Mouse (Mus musculus): Measurements from ENCODE around the gene Knstrn. TPM values are rescaled to one million over a fixed set of nuclear protein-coding genes. Genes with fewer than 3 reads are reported as not detected.

The Knstrn gene
- total and polyA plus RNA-seq, 3 experiments, result 80.6 to 138 (median 132) TPM

DNA sequence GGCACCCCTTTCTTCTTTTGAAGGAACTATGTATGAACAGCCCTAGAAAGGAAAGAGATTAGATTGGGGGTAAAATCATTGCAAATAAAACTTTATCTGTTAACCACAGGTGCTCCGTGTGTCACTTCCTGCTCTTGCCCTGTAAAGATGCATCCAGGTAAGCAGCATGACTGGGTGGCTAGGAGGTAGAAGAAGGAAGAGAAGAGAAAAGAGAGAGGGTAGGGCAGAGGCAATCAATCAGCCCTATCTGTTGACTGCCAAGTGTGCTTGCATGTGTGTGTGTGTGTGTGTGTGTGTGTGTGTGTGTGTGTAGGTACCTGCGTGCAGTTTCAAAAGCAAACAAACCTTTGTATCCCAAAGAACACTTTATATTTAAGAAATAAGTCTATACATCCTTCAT, 39.3 kb upstream of the Knstrn start:
- Histone ChIP-seq H3K9me3 (replicated peaks; ENCODE audit: insufficient read depth, low read length) (no peaks in the 10 kb centered on the region), H3K27me3 (ENCODE audit: control insufficient read depth in 1 of 2, insufficient read depth in 2 of 2, low read length in 2 of 2) (no peaks in the 10 kb centered on the region), H3K9ac (ENCODE audit: control insufficient read depth, low read depth, low read length, poor library complexity, severe bottlenecking) (no peak overlapping the region), H3K79me2 (ENCODE audit: control insufficient read depth, insufficient read depth, low read length, poor library complexity) (no peaks in the 10 kb centered on the region), H3K36me3 (ENCODE audit: control insufficient read depth in 1 of 2, insufficient read depth in 2 of 2, low read length in 2 of 2) (peaks cover 0 to 13% of the 10 kb centered on the region in 2 experiments; a peak in 2 of 4 replicates), H3K27ac (ENCODE audit: control insufficient read depth, low read depth, low read length) (no peak overlapping the region), H3K4me3 (ENCODE audit: control insufficient read depth in 1 of 2, insufficient read depth in 1 of 2, low read depth in 2 of 2, low read length in 2 of 2) (no peak overlapping the region), H3K4me1 (ENCODE audit: control insufficient read depth in 1 of 2, insufficient read depth in 2 of 2, low read length in 2 of 2) (peaks cover 13 to 42% of the 10 kb centered on the region in 2 experiments)
- TF ChIP-seq MEF2A (IDR thresholded peaks at IDR 0.05; ENCODE audit: extremely low read depth, insufficient replicate concordance, low read depth, low read length, poor library complexity, severe bottlenecking), result no peak
- no peak for TF ChIP-seq RAD21 (IDR thresholded peaks at IDR 0.05; ENCODE audit: low read depth, low read length)
- no peak for TF ChIP-seq CHD2 (IDR thresholded peaks at IDR 0.05; ENCODE audit: low read length)
- TF ChIP-seq ETS1 (IDR thresholded peaks at IDR 0.05; ENCODE audit: low read depth, low read length), result no peak
- TF ChIP-seq CHD1 (IDR thresholded peaks at IDR 0.05; ENCODE audit: low read depth, low read length), result no peak
- TF ChIP-seq NRF1 (IDR thresholded peaks at IDR 0.05; ENCODE audit: insufficient read depth, low read depth, low read length, poor library complexity, severe bottlenecking), result no peak
- TF ChIP-seq POLR2AphosphoS5 (IDR thresholded peaks at IDR 0.05; ENCODE audit: borderline replicate concordance, low read depth, low read length), result no peak
- no peak for TF ChIP-seq GABPA (IDR thresholded peaks at IDR 0.05; ENCODE audit: low read depth, low read length)
- no peak for TF ChIP-seq MAZ (IDR thresholded peaks at IDR 0.05; ENCODE audit: low read depth, low read length)
- no peak for TF ChIP-seq MYB (IDR thresholded peaks at IDR 0.05; ENCODE audit: low read depth, low read length)
- 0 out of 2 replicates have a peak, but pooled peaks have one; percentile 35 for TF ChIP-seq GATA1 (IDR thresholded peaks at IDR 0.05; ENCODE audit: low read depth, low read length)
- no peak for TF ChIP-seq KAT2A (conservative IDR thresholded peaks at IDR 0.05; ENCODE audit: low read depth, low read length)
- TF ChIP-seq ZMIZ1 (IDR thresholded peaks at IDR 0.05; ENCODE audit: low read depth, low read length), result no peak
- TF ChIP-seq BHLHE40 (IDR thresholded peaks at IDR 0.05; ENCODE audit: borderline replicate concordance, low read depth, low read length), result 0 out of 2 replicates have a peak, but pooled peaks have one; percentile 12
- no peak for TF ChIP-seq POLR2A (IDR thresholded peaks at IDR 0.05; ENCODE audit: control insufficient read depth in 1 of 2, insufficient read depth in 1 of 2, low read depth in 1 of 2, low read length in 2 of 2, poor library complexity in 1 of 2)
- TF ChIP-seq ELF1 (IDR thresholded peaks at IDR 0.05; ENCODE audit: low read depth, low read length), result no peak
- TF ChIP-seq RCOR1 (IDR thresholded peaks at IDR 0.05; ENCODE audit: low read depth, low read length), result peak; percentile 84
- TF ChIP-seq TBP (IDR thresholded peaks at IDR 0.05; ENCODE audit: low read depth, low read length), result no peak
- no peak for TF ChIP-seq ZC3H11A (IDR thresholded peaks at IDR 0.05; ENCODE audit: low read depth, low read length)
- peak; percentile 16; the same call in 1 of the 2 replicates for TF ChIP-seq TCF12 (IDR thresholded peaks at IDR 0.05; ENCODE audit: low read depth, low read length)
- no peak for TF ChIP-seq HCFC1 (IDR thresholded peaks at IDR 0.05; ENCODE audit: low read depth, low read length)
- no peak for TF ChIP-seq USF1 (IDR thresholded peaks at IDR 0.05; ENCODE audit: low read depth, low read length)
- TF ChIP-seq EP300 (IDR thresholded peaks at IDR 0.05; ENCODE audit: low read depth in 1 of 2, low read length in 2 of 2), result peak in 1 of 2 experiments; percentile 49; a peak in 1 of 4 replicates
- no peak for DNase-seq (ENCODE audit: low read depth, low spot score)

Data from MEL (cell line).